Mouse (Mus musculus) midbrain, embryonic 13.5 days (tissue): ENCODE results near the gene Mul1. TPM values are rescaled to one million over a fixed set of nuclear protein-coding genes. Genes with fewer than 3 reads are reported as not detected.

ENCODE experiments used
- ATAC-seq: fragments of 200-750 bp; cut with Nextera tagmentation; 2 replicates; pipeline ENCODE4 v1.8.0; 2017; ENCODE audit warnings: mild to moderate bottlenecking, moderate TSS enrichment, moderate library complexity
- H3K27ac ChIP-seq: fragments of 300-500 bp; sonication (generic); 2 replicates; pipeline ENCODE4 v1.5.1; 2015; ENCODE audit warnings: inconsistent platforms, mild to moderate bottlenecking, moderate library complexity
- H3K27me3 ChIP-seq: fragments of 300-500 bp; sonication (generic); 2 replicates; pipeline ENCODE4 v1.6.1; 2015; ENCODE audit warnings: mild to moderate bottlenecking, inconsistent platforms
- H3K36me3 ChIP-seq: fragments of 300-500 bp; sonication (generic); 2 replicates; pipeline ENCODE4 v1.6.1; 2015; ENCODE audit warnings: mild to moderate bottlenecking, inconsistent platforms
- H3K4me1 ChIP-seq: fragments of 300-500 bp; sonication (generic); replicated peaks from 2 replicates; pipeline ENCODE4 v1.6.1; 2015; ENCODE audit warnings: inconsistent platforms
- H3K4me2 ChIP-seq: fragments of 300-500 bp; sonication (generic); replicated peaks from 2 replicates; pipeline ENCODE4 v1.6.1; 2015; ENCODE audit warnings: moderate library complexity, mild to moderate bottlenecking, inconsistent platforms
- H3K4me3 ChIP-seq: fragments of 300-500 bp; sonication (generic); replicated peaks from 2 replicates; pipeline ENCODE4 v1.5.1; 2015; ENCODE audit warnings: mild to moderate bottlenecking, inconsistent platforms
- H3K9ac ChIP-seq: fragments of 300-500 bp; sonication (generic); replicated peaks from 2 replicates; pipeline ENCODE4 v1.6.1; 2015; ENCODE audit warnings: mild to moderate bottlenecking, inconsistent platforms
- H3K9me3 ChIP-seq: fragments of 300-500 bp; sonication (generic); 2 replicates; pipeline ENCODE4 v1.6.1; 2016; ENCODE audit warnings: mild to moderate bottlenecking, inconsistent platforms
- WGBS: fragments of 180-500 bp; shearing (Covaris S2); methylation state at CpG from one replicate; pipeline ENCODE4 v1.1.7; 2015; 5-methylcytosine and 5-hydroxymethylcytosine counted together
- polyA plus RNA-seq: library from polyadenylated mRNA; unstranded; fragments of >200 nt; fragmentation: Nextera tagmentation; extraction: Ambion mirVana; gene quantifications from 2 replicates; pipeline ENCODE4 v1.2.1, GENCODE M21; 2015

The Mul1 gene
- polyA plus RNA-seq, 1 experiment from 2014 or later = 19.9 TPM

DNA sequence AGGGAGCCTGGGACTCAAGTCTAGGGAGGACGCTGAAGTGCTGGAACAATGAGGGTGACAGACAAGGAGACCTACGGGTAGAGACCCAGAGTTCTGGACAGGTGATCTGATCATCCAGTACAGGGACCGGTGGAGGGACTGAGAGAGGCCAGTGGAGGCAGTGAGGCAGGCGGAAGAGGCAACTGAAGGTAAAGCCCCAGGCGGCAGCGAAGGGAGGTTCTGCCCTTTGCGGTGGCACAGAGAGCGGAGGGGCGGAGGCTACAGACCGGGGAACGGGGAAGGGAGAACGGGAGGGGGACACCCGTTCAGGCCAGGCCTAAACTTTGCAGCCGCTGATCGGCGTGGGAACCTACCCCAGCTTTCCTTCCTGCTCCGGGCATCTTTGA lies 21.5 kb downstream of the Mul1 start:
- WGBS = under 1% methylated on average over 12 of the region's 17 CpGs
- H3K4me1 ChIP-seq = peaks cover 64% of the 10 kb centered on the region
- H3K9me3 ChIP-seq = no peaks in the 10 kb centered on the region
- H3K36me3 ChIP-seq = 0 out of 2 replicates have a peak, but pooled peaks cover 2% of the 10 kb centered on the region
- peak overlapping the region; percentile 98 for H3K4me3 ChIP-seq
- ATAC-seq = no peak
- peak overlapping the region; percentile 95 for H3K9ac ChIP-seq
- H3K27ac ChIP-seq = peak overlapping the region; percentile 97
- peaks cover 11% of the 10 kb centered on the region for H3K27me3 ChIP-seq
- H3K4me2 ChIP-seq = peak overlapping the region; percentile 80

DNA sequence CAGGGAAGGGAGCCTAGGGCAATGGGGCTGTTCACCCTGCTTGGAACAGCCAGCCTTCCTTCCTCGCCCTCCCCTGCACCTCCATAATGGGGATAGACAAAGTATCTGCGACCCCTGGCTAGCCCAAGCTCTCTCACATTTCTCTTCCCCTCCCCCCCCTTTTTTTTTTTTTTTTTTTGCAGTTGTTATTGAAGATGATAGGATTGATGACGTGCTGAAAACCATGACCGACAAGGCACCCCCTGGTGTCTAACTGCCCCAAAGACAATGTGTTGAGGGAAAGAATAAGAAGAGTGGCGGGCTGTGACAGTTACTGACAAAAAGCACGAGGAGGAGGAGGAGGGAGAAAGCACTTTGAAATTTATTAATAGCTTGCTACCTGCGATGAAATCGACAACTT lies 22.1 kb downstream of the Mul1 start:
- Histone ChIP-seq H3K9me3 (no peaks in the 10 kb centered on the region), H3K4me3 (peak overlapping the region; percentile 98), H3K36me3 (0 out of 2 replicates have a peak, but pooled peaks cover 2% of the 10 kb centered on the region), H3K9ac (peak overlapping the region; percentile 95), H3K4me1 (peaks cover 64% of the 10 kb centered on the region), H3K27me3 (peaks cover 10% of the 10 kb centered on the region), H3K4me2 (peak overlapping the region; percentile 80), H3K27ac (peak overlapping the region; percentile 97)
- ATAC-seq = no peak
- 1% methylated on average over 8 of the region's 8 CpGs for WGBS

DNA sequence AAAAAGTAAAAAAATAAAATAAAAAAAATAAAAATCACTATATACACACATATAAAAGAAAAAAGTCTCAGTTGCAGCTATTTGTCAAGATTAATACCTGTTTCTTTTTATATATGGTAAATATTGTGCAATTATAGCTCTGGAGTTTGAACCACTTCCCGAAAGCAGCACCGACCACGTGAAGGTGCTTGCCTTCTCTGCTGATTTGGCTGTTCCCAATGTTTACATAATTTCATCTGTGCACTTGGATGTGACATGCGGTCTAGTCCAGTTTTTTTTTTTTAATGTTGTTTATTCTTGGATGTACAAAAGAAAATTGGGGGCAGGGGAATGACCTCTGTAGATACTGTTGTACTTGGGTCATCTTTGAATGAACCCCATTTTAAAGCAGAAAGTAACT lies 22.6 kb downstream of the Mul1 start:
- Histone ChIP-seq H3K4me1 (peaks cover 67% of the 10 kb centered on the region), H3K27me3 (peaks cover 4% of the 10 kb centered on the region; the same call in 1 of the 2 replicates), H3K4me3 (peak overlapping the region; percentile 98), H3K9ac (peak overlapping the region; percentile 30), H3K9me3 (no peaks in the 10 kb centered on the region), H3K4me2 (peak overlapping the region; percentile 80), H3K27ac (no peak overlapping the region), H3K36me3 (0 out of 2 replicates have a peak, but pooled peaks cover 2% of the 10 kb centered on the region)
- no peak for ATAC-seq
- WGBS = 45% methylated on average over 4 of the region's 4 CpGs

DNA sequence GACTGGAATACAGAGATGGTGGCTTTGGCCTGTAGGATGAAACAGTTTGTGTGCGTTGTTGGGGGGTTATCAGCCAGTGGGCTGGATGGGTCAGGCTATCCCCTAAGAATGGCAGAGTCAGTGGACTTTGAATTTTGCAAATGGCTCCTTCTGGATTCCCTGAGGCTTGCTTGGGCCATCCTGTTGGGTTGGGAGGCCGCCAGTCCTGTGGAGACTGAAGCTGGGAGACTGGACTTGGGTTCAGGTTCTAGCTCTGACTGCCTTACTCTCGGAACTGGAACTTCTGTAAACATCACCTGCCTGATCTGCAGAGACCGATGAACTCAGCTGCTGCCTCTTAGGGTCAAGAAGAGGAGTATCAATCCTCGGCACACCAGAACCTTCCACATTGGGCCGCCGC lies 23.7 kb downstream of the Mul1 start:
- Histone ChIP-seq H3K4me2 (peak overlapping the region; percentile 80; the same call in 1 of the 2 replicates), H3K36me3 (0 out of 2 replicates have a peak, but pooled peaks cover 2% of the 10 kb centered on the region), H3K27me3 (no peaks in the 10 kb centered on the region), H3K9me3 (no peaks in the 10 kb centered on the region), H3K4me1 (peaks cover 71% of the 10 kb centered on the region), H3K9ac (peak overlapping the region; percentile 36; the same call in 1 of the 2 replicates), H3K4me3 (no peak overlapping the region), H3K27ac (no peak overlapping the region)
- ATAC-seq = no peak
- WGBS = 79% methylated on average over 7 of the region's 7 CpGs

DNA sequence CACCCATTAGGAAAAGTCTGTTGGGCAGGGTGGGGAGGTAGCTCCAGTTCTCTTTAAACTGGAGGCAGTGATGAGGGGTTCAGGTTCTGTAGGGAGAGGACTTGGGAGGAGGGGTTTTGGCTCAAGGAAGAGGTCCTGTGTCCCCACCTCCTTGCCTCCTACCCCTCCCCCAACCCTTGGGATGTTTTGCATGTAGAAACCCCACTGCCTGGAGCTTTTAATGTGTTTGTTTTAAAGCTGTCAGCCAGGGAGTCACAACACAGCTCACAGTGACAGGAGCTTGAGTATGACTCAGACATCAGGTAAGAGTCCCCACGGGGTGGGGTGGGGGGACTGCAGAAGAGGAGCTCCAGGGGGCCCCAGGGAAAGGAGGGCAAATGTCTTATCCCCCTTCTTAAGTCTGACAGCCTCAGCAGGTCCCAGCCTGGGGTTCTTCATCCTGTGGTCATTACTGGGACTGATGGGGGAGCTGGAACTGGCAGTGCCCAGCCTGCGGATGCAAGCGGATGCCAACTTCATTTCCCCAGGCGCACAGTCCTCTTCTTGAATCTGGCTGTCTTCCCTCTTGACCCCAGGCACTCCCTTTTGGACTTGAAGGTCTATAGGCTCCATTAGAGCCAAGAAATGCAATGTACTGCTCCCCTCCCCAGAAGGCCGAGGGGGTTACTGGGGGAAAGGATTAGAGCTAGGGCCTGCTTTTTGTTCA lies 24.4 kb downstream of the Mul1 start:
- ATAC-seq = no peak
- no peaks in the 10 kb centered on the region for H3K27me3 ChIP-seq
- WGBS = 47% methylated on average over 5 of the region's 5 CpGs
- H3K27ac ChIP-seq = no peak overlapping the region
- H3K4me1 ChIP-seq = peaks cover 71% of the 10 kb centered on the region
- H3K9me3 ChIP-seq = no peaks in the 10 kb centered on the region
- no peak overlapping the region for H3K4me3 ChIP-seq
- H3K9ac ChIP-seq = no peak overlapping the region; the same call in 1 of the 2 replicates
- 0 out of 2 replicates have a peak overlapping the region, but pooled peaks have one; percentile 80 for H3K4me2 ChIP-seq
- 0 out of 2 replicates have a peak, but pooled peaks cover 2% of the 10 kb centered on the region for H3K36me3 ChIP-seq

DNA sequence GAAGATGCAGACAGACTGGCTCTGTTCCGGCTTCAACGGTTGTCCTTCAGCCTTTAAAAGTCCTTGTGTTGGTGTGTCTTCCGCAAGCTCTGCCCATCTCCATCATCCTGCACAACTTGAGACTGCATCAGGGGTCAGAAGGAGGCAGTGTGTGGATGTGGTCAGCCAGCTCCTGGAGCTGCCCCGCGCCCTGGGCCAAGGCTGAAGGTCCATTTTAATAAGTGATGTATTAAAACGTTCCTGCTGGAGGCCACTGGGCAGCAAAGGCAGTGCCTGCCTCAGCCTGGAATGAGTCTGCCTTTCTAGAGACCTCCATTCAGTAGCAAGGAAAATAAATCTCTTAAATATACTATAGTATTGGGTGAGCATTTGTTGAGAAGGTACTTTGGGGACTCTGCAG lies 25.3 kb downstream of the Mul1 start:
- WGBS = 83% methylated on average over 6 of the region's 6 CpGs

DNA sequence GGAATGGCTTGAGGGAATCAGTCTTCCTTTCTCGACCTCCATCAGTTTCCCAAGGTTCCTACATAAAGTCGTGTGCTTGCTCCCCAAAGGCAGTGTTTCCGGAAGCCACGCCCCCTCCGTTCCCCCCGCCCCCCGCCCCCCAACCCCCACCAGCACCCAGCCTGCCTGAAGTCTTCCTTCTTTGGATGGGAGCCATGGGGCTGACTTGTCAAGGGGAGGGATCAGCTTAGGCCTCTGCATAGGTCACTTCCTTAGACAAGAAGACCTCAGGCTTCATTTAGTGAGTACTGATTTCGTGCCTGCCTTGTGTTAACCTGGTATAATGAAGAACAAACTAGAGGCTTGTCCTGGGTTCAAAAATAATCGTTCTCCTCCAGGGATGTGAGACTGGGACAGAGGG lies 26.4 kb downstream of the Mul1 start:
- Histone ChIP-seq H3K27ac (no peak overlapping the region), H3K9me3 (no peaks in the 10 kb centered on the region), H3K9ac (no peak overlapping the region), H3K36me3 (0 out of 2 replicates have a peak, but pooled peaks cover 2% of the 10 kb centered on the region), H3K4me2 (no peak overlapping the region), H3K4me3 (no peak overlapping the region), H3K4me1 (peaks cover 82% of the 10 kb centered on the region), H3K27me3 (no peaks in the 10 kb centered on the region)
- 38% methylated on average over 7 of the region's 9 CpGs for WGBS
- no peak for ATAC-seq

More for the DNA sequence above, 25.3 kb downstream of the Mul1 start:
- no peaks in the 10 kb centered on the region for H3K27me3 ChIP-seq
- no peaks in the 10 kb centered on the region for H3K9me3 ChIP-seq
- 0 out of 2 replicates have a peak, but pooled peaks cover 2% of the 10 kb centered on the region for H3K36me3 ChIP-seq
- no peak overlapping the region for H3K9ac ChIP-seq
- H3K4me2 ChIP-seq = no peak overlapping the region
- no peak overlapping the region for H3K4me3 ChIP-seq
- H3K4me1 ChIP-seq = peaks cover 78% of the 10 kb centered on the region
- ATAC-seq = no peak
- H3K27ac ChIP-seq = 0 out of 2 replicates have a peak overlapping the region, but pooled peaks have one; percentile 2

DNA sequence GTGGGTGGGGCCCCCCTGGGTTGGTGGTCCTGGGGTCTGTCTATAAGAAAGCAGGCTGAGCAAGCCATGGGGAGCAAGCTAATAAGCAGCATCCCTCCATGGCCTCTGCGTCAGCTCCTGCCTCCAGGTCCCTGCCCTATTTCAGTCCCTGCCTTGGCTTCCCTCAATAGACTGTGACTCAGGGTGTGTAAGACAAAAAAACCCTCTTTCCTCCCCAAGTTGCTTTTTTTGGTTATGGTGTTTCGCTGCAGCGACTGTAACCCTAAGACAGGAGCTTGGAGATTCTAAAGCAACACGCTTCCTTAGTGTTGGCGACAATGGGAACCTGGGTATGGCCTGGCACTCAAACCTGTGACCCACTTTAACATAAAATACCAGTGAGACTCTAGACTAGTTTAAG lies 27.0 kb downstream of the Mul1 start:
- Histone ChIP-seq H3K27me3 (0 out of 2 replicates have a peak, but pooled peaks cover 3% of the 10 kb centered on the region), H3K36me3 (0 out of 2 replicates have a peak, but pooled peaks cover 2% of the 10 kb centered on the region), H3K9ac (no peak overlapping the region), H3K4me3 (no peak overlapping the region), H3K27ac (no peak overlapping the region), H3K4me1 (peaks cover 76% of the 10 kb centered on the region), H3K4me2 (no peak overlapping the region), H3K9me3 (no peaks in the 10 kb centered on the region)
- no peak for ATAC-seq
- WGBS = 96% methylated on average over 5 of the region's 5 CpGs

DNA sequence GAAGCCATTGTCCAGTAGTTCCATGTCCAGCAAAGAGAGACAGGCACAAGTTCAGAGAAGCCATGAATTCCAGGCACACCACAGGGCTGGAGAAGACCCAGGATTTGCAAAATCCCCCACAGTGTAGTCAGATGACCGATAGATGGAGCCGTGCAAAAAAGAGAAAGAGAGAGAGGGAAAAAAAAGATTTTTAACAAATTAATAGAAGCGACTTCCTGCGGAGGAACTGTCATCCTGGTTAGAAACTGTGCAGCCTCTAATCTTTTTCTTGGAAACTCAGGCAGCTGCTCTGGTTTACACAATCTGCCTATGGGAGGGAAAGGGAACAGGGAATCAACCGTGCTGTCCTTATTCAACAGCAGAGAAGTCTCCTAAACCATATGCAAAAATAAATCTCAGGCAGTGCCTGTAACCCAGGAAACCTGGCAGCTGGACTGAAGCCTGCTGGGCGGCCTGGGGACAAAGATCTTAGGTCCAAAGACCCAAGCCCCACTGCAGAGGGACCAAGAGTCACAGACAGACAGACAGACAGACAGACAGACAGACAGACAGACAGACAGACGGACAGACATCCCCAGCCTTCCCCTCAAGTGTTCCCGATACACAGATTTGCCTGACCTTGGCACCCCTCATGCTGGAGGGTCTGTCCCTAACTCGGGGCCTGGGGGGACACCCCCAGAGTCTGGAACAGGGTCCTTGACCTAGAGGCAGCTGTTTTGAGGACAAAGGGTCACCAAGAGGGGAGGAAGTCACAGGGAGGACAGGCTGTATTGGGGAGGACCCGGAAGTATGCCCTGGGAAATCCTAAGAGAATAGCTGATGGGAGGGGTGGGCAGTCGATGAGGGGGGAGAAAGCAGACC lies 28.7 kb downstream of the Mul1 start:
- peaks cover 10% of the 10 kb centered on the region; the same call in 1 of the 2 replicates for H3K27me3 ChIP-seq
- peak overlapping the region; percentile 41 for H3K4me2 ChIP-seq
- 0 out of 2 replicates have a peak overlapping the region, but pooled peaks have one; percentile 14 for H3K9ac ChIP-seq
- no peaks in the 10 kb centered on the region for H3K9me3 ChIP-seq
- H3K4me1 ChIP-seq = peaks cover 61% of the 10 kb centered on the region
- H3K4me3 ChIP-seq = no peak overlapping the region
- peak; percentile 41 for ATAC-seq
- H3K36me3 ChIP-seq = 0 out of 2 replicates have a peak, but pooled peaks cover 2% of the 10 kb centered on the region
- H3K27ac ChIP-seq = peak overlapping the region; percentile 91
- WGBS = 1% methylated on average over 11 of the region's 11 CpGs

DNA sequence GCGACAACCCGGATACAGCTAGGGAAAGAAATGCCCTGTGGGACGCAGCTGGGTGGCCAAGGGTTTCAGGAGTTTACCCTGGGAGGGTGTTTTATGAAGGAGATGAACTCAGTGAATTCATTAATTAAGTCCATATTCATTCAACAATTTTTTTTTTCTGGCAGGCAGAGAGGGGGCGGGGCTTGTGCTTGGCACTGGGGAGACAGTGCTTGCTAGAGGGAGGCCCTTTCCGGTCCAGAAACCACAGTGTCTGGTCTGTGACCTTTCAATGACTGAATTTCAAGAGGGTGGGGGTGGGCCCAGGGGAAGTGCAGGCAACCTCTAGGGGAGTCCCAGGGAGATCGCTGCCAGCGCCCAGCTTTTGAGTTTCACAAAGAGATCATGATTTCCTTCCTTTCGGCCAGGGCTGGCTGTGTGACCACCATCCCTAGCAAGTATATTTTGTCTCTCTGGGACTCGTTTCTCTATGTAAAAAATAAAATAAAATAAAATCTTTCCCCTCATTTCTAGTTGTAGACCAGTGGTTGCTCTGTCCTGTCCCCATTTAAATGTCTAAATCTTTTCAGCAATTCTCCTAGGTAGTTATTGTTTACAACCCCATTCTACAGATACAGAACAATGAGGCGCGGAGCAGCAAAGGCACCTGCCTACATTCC lies 29.5 kb downstream of the Mul1 start:
- Histone ChIP-seq H3K27ac (peak overlapping the region; percentile 91), H3K36me3 (0 out of 2 replicates have a peak, but pooled peaks cover 1% of the 10 kb centered on the region), H3K27me3 (peaks cover 10% of the 10 kb centered on the region; the same call in 1 of the 2 replicates), H3K4me2 (peak overlapping the region; percentile 41), H3K9me3 (no peaks in the 10 kb centered on the region), H3K4me1 (peaks cover 57% of the 10 kb centered on the region), H3K9ac (no peak overlapping the region), H3K4me3 (no peak overlapping the region)
- WGBS = 7% methylated on average over 11 of the region's 11 CpGs
- ATAC-seq = 0 out of 2 replicates have a peak, but pooled peaks have one; percentile 51

DNA sequence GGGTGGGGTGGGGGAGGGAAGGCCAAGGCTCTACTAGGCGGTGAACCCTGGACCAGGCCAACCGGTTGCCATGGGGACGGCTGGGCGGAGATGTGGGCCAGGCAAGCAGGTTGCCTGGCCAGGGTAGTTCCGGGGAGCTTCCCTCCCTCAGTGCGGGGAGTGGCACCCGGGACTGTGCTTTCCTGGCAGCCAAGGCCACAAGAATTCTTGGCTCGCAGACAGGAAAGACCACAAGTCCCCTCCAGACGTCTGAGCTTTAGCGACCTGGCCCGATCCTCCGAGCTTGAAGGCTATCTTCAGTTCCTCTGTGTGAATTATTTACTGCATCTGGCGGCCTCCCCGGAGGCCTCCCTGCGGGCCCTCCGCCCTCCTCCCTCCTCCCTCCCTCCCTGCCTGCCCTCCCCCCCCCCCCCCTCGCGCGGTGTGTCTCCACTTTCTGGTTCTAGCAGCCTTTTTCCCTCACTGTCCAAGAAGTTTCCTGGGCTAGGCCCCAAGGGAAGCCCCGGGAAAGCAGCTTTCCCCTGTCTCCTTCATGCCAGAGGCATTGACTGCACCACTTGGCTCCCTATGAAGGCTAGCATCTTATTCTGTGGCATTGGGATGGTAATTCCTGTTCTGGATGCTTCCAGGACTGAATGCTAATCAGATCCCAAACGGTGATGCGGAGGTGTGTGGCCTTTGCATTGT lies 30.3 kb downstream of the Mul1 start:
- H3K36me3 ChIP-seq = no peaks in the 10 kb centered on the region
- ATAC-seq = peak; percentile 78
- H3K4me2 ChIP-seq = peak overlapping the region; percentile 41
- 3% methylated on average over 15 of the region's 22 CpGs for WGBS
- H3K9me3 ChIP-seq = no peaks in the 10 kb centered on the region
- peak overlapping the region; percentile 91 for H3K27ac ChIP-seq
- H3K27me3 ChIP-seq = peaks cover 10% of the 10 kb centered on the region; the same call in 1 of the 2 replicates
- H3K4me1 ChIP-seq = peaks cover 54% of the 10 kb centered on the region
- no peak overlapping the region for H3K4me3 ChIP-seq
- H3K9ac ChIP-seq = peak overlapping the region; percentile 41
